Mouse (Mus musculus) heart, adult 2 months (tissue): ENCODE data around the gene Ntpcr.

Source experiments
- CTCF ChIP-seq: fragments of 200-600 bp; IDR thresholded peaks from 2 replicates; pipeline ENCODE4 v1.8.1; 2022; ENCODE audit warnings: antibody characterized with exemption, mild to moderate bottlenecking, moderate library complexity
- EP300 ChIP-seq: fragments of 200-500 bp; IDR thresholded peaks from 2 replicates; pipeline ENCODE4 v1.6.1; 2011; ENCODE audit warnings: low read depth, low read length, control low read depth; ENCODE audit not compliant: insufficient read depth
- POLR2A ChIP-seq: fragments of 200-500 bp; IDR thresholded peaks from 2 replicates; pipeline ENCODE4 v1.6.1; 2011; ENCODE audit warnings: mild to moderate bottlenecking, low read depth, low read length, control low read depth; ENCODE audit not compliant: insufficient read depth

- no peak for TF ChIP-seq POLR2A
- TF ChIP-seq CTCF: no peak
- no peak for TF ChIP-seq EP300
Observed at GRCm38 (mm10) chr8:125775031-125775430, 45.3 kb downstream of the Ntpcr start.
